Mouse (Mus musculus) kidney, postnatal 14 days (tissue): Measurements from ENCODE around the gene Zfp566.
A peak's percentile ranks its signal among the peaks of the same experiment; 100 is the strongest.
"Not testable (repeated sequence)": the region's sequence is repeated elsewhere in the genome, so short reads cannot be mapped to it uniquely, and the experiment has no call there.

ENCODE experiments used
- DNase-seq: peaks from one replicate; pipeline ENCODE4 v3.0.0; 2022; ENCODE audit warnings: mixed read lengths

The Zfp566 gene

DNA sequence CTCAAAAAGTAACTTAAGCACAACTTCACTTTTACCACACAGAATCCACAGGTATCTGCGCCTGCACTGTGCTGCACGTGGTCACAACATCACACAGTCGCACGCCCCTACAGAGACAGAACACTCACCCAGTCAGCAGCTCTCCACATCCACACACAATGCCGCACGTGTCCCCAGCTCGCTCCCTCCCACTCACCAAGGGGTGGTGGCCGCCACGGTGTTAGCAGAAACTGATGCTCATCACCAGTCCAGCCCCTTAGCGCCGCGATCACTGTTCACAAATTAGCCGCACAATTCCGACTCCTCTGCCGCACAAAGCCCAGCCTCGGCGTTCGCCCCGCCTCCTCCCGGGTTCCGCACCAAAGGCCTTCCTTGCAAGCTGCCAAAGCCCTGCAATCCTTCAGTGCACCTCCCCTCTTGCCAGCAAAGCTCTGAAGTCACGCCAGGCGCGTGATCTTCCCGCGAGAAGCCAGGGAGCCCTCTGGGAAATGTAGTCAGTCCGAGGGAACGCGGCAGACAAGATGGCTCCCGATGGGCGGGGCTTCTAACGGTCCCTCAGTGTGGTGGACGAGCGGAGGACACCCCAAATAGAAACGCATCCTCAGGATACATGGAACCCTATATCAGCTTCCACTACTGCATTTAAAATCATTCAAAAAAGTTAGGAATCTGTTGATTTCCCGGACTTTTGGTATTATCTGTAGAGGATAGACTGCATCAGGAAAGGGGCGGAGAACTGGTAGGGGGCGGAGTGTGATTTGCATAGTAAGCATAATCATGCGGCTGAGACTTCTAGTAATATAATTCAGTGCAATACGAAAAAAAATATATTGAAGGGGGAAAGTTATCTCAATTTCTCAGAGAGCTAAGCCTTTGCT, at the start of gene Zfp566, which contains the start of gene Gm26920:
Gene Zfp566 (minus strand): TSS at position 436 of the 878 bp plus-strand sequence.
Gene Gm26920 (minus strand): TSS at position 319 of the 878 bp plus-strand sequence.
- peak; percentile 97 for DNase-seq

GRCm38 (mm10) chr7:30136826-30137225, 46.5 kb upstream of the Zfp566 start:
- DNase-seq: peak; percentile 8

GRCm38 (mm10) chr7:30132396-30132795, 42.1 kb upstream of the Zfp566 start:
- DNase-seq: no peak

- no peak for DNase-seq
These were observed 39.6 kb upstream of the Zfp566 start for GRCm38 (mm10) chr7:30129900-30130299.

- DNase-seq: no peak
These were observed 31.8 kb upstream of the Zfp566 start for GRCm38 (mm10) chr7:30122188-30122530.

GRCm38 (mm10) chr7:30121308-30122187, 31.2 kb upstream of the Zfp566 start, which contains the start of gene Zfp382:
TSS of gene Zfp382 (plus strand) at chr7:30121942.
- peak; percentile 91 for DNase-seq

GRCm38 (mm10) chr7:30117935-30118334, 27.6 kb upstream of the Zfp566 start:
- not testable (repeated sequence) for DNase-seq

- no peak for DNase-seq
These were observed 25.7 kb upstream of the Zfp566 start for GRCm38 (mm10) chr7:30116076-30116475.

DNA sequence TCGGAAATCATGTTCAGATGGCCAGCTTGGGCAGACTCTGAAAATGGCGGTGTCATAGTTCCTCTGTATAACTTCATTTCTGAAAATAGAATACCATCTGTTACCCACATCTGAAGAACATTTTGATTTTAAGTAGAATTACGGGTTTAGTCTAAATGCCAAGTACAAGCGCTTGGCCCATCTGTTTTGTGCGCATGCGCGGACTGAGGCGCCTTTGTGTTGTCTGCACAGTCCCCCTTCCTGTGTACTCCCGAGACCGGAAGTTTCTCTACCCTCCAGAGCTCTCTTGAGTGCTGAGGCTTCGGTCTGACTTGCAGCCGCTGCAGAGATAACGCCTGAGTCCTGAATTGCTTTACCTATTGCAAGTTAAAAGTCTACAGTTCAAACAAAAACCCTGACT, 9.0 kb upstream of the Zfp566 start:
- no peak for DNase-seq

- no peak for DNase-seq
These were observed 5.3 kb upstream of the Zfp566 start for GRCm38 (mm10) chr7:30095551-30096125.

DNA sequence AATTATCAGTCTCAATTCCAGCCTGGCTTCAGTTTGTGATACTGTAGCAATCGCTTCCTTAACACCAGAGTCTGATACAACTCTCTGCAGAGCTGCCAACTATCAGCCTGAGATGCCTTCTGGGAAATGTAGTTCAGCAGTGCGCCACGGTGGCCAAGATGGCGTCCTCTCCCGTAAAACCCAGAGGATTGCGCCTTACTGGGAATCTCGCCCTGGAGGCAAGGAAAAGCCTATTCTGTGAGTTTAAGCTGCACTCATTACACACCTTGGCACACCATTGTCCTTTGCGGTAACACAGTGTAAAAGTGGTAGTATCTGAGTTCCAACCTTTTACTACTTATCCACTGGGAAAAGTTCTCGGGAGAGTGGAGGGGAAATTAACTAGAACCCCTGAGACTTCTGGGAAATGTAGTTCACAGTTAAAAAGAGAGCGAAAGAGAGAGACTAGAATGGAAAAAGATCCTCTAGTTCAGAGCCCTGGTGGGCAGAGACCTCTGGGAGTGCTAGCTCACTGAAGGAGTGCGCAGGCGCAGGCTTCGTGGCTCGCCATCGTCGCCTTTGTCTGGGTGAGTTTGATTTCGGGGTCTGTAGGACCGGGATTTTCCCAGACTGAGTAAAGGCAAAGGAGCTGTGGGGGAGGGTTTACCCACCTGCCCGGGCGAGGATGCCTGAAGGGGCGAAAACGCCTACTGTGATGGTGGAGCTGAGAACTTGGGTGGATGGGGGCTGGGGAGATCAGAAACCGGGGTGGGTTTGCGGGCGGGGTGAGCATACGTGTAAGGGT, 4.5 kb upstream of the Zfp566 start, which contains the start of gene Zfp260:
Gene Zfp260 (plus strand): TSS at position 132 of the 784 bp plus-strand sequence.
- peak; percentile 94 for DNase-seq

DNA sequence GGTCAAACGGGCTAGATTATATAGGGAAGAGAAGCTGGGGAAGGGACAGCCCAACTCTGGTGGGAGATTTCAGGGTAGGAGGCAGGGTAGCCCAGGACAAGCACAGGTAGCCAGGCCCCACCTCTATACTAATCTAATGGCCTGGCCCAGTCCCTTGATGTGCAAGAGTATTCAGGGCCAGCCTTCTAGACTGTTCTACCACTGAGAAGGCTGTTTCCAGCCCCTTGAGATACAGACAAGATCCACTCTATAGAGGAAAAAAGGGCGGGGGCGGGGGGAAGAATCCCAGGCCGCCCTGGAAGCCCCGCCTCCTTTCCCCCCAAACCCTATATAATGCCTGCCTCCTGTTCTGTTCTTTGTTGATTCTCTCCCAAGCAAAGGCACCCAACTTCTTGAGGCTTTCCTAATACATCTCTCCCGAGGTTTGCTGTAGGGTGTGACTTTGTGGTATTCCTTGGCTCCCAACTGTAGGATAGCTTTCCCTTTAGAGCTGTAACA, 3.6 kb upstream of the Zfp566 start:
- DNase-seq: no peak

GRCm38 (mm10) chr7:30092666-30093065, 2.3 kb upstream of the Zfp566 start:
- no peak for DNase-seq

DNA sequence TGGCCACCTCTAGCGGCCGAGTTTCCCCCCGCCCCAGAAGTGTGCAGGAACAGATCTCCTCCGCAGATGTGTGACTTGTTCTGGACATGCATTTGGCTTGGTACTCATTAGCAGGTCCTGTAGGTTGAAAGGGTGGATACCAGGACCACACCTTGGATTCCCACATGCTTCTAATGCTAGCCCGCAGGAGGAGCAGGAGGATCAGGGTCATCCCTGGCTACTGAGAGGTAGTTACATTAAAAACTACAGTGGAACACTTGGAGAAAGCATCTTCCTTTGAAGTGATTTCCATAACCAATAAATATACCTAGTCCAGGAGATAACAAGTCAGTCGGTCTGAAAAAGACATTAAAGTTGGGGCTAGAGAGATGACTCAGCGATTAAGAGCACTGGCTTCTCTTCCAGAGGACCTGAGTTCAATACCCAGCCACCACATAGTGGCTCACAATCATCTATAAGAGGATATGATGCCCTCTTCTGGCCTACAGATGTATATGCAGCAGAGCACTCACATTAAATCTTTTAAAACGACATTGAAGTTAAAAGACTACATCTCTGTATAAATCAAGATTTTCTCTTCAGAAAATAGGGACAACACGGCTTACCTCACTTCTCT, 751 bp upstream of the Zfp566 start:
- DNase-seq: no peak

- no peak for DNase-seq
These were observed 922 bp downstream of the Zfp566 start for GRCm38 (mm10) chr7:30089405-30089804.

- DNase-seq: no peak
These were observed 3.8 kb downstream of the Zfp566 start for GRCm38 (mm10) chr7:30086524-30086923.

DNA sequence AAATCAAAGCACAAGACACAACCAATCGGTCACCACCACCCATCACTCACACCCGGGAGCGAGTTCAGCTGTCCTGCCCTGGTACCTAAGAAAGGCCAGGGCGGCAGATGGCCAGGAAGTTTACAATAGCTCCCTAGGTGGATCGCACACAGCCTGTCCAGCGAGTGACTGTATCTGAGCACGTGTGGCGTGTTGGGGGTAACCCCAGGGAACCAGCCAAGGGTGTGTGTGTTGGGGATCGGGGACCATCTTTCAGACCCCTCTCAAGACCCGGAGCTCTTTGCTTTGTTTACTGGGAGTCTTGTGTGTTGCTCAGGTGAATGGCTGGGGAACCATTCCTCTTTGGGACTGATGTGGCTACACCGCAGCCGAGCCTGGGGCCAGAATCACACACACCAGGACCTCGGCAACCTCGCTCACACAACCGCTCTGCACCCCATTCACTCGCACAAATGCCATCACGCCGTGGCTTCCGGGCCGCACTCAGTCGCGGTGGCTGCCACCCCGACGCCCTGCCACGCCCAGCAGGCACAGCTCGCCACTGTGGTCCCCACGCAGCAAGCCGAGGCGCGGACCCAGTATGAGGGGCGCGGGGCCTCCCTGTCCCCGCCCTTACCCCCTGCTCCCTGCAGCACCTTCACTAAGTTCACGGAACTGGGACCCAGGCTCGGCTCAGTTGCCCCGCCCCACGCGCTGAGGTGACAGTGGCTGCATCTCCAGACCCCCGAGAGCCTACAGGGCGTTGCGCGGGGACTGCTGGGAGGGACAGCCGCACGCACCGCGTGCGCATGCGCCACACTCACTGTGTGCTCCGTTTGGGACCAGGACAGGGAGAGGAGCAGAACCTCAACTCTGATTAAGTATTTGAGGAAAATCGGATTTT, 17.9 kb downstream of the Zfp566 start, which contains the start of gene Zfp82:
Gene Zfp82 (minus strand): TSS at position 755 of the 883 bp plus-strand sequence.
- DNase-seq: peak; percentile 84

- no peak for DNase-seq
These were observed 25.7 kb downstream of the Zfp566 start for GRCm38 (mm10) chr7:30064622-30065021.

GRCm38 (mm10) chr7:30062478-30062877, 27.8 kb downstream of the Zfp566 start:
- no peak for DNase-seq

- DNase-seq: no peak
These were observed 30.0 kb downstream of the Zfp566 start for GRCm38 (mm10) chr7:30060341-30060740.
